15 mouse cellular contexts compared by ENCODE assay signal in genomic region chr9:120409663-120410181, GRCm38 (mm10).
A peak's percentile ranks its signal among the peaks of the same experiment; 100 is the strongest.
DNase-seq lines count a peak whose midpoint lies in the region; ATAC-seq and TF ChIP-seq lines count a peak whose summit lies in the region.
"Had no signal": no experiment of that assay in that cellular context is flagged by ENCODE, and none has a peak within 500 bp of the region (broad histone marks: within the 10 kb centered on the region; RNA-seq: fewer than 3 reads in every experiment).

No protein-coding gene starts in this region.

- 0 out of 2 replicates have a peak overlapping the region, but pooled peaks have one; percentile 24 for H3K27ac ChIP-seq in cortical plate, adult 2 months (ENCODE audit: insufficient read depth, low read length)
- H3K27ac ChIP-seq in midbrain, embryonic 15.5 days = peak overlapping the region; percentile 67
- H3K27ac ChIP-seq: embryonic facial prominence, embryonic 10.5 days; heart, embryonic 13.5 days; stomach, embryonic 15.5 days had no signal

- no peaks in the 10 kb centered on the region for H3K9me3 ChIP-seq in midbrain, embryonic 15.5 days
- H3K9me3 ChIP-seq: embryonic facial prominence, embryonic 10.5 days; heart, embryonic 13.5 days; stomach, embryonic 15.5 days had no signal

- 0 out of 2 replicates have a peak overlapping the region, but pooled peaks have one; percentile 6 for H3K4me3 ChIP-seq in cortical plate, adult 2 months (ENCODE audit: insufficient read depth, low read length)
- peak overlapping the region; percentile 7 for H3K4me3 ChIP-seq in midbrain, embryonic 15.5 days
- H3K4me3 ChIP-seq: embryonic facial prominence, embryonic 10.5 days; heart, embryonic 13.5 days; stomach, embryonic 15.5 days had no signal

- DNase-seq in layer of hippocampus, adult 11-12 months (ENCODE audit: low spot score) = peak; percentile 42
- no peak for DNase-seq in layer of hippocampus, postnatal 10 days (ENCODE audit: low spot score in 2 of 2)
- DNase-seq in layer of hippocampus, postnatal 14 days (ENCODE audit: low spot score in 2 of 2) = peak; percentile 22 to 35
- no peak for DNase-seq in adipocyte (ENCODE audit: low spot score)
- no peak for DNase-seq in heart, postnatal 36 days
- DNase-seq: adrenal gland, adult 8-10 months; gastrocnemius, postnatal 25 days had no signal

- peak overlapping the region; percentile 10; the same call in 1 of the 2 replicates for H3K9ac ChIP-seq in midbrain, embryonic 15.5 days
- H3K9ac ChIP-seq: heart, embryonic 13.5 days; stomach, embryonic 15.5 days had no signal

- H3K27me3 ChIP-seq in midbrain, embryonic 15.5 days (replicated peaks) = no peaks in the 10 kb centered on the region
- H3K27me3 ChIP-seq: stomach, embryonic 15.5 days had no signal

- WGBS in midbrain, embryonic 15.5 days = 29% methylated on average over 17 of the region's 17 CpGs

- no peak for TF ChIP-seq POLR2A in cortical plate, adult 2 months (IDR thresholded peaks at IDR 0.05; ENCODE audit: extremely low read depth, insufficient read depth, low read length)

- H3K4me1 ChIP-seq in cortical plate, adult 2 months (ENCODE audit: control insufficient read depth, insufficient read depth, low read length) = peaks cover 12% of the 10 kb centered on the region
- H3K4me1 ChIP-seq in midbrain, embryonic 15.5 days = peaks cover 12% of the 10 kb centered on the region
- H3K4me1 ChIP-seq: embryonic facial prominence, embryonic 10.5 days; heart, embryonic 13.5 days; stomach, embryonic 15.5 days had no signal

- H3K4me2 ChIP-seq in midbrain, embryonic 15.5 days = peak overlapping the region; percentile 35
- H3K4me2 ChIP-seq: heart, embryonic 13.5 days; stomach, embryonic 15.5 days had no signal

- H3K36me3 ChIP-seq in midbrain, embryonic 15.5 days (replicated peaks) = no peaks in the 10 kb centered on the region
- H3K36me3 ChIP-seq: embryonic facial prominence, embryonic 10.5 days; heart, embryonic 13.5 days; stomach, embryonic 15.5 days had no signal

- peak; percentile 77 for ATAC-seq in midbrain, embryonic 15.5 days (replicated peaks)
- ATAC-seq in inflammation-experienced regulatory T-cells, adult 6 months = no peak
- ATAC-seq: CD4-positive, CD25-positive, alpha-beta regulatory T cell, adult 4 months; Patski had no signal

- no peak for TF ChIP-seq CTCF in cortical plate, adult 2 months (IDR thresholded peaks at IDR 0.05; ENCODE audit: extremely low read depth, insufficient read depth, low read length)

- intact Hi-C loops in heart, postnatal 36 days (cut with DNase I) = no loop called here

Comparison
In these comparisons a context has a peak if more than half of its experiments do, and no peak if none do; other contexts are left out.
1. DNase-seq: peak in layer of hippocampus, adult 11-12 months (single experiment) and layer of hippocampus, postnatal 14 days (2 of 2); none in layer of hippocampus, postnatal 10 days (0 of 2), adipocyte (single experiment) and heart, postnatal 36 days (0 of 2).